Comparison of ENCODE assay signal across 37 mouse cellular contexts in the genomic region with DNA sequence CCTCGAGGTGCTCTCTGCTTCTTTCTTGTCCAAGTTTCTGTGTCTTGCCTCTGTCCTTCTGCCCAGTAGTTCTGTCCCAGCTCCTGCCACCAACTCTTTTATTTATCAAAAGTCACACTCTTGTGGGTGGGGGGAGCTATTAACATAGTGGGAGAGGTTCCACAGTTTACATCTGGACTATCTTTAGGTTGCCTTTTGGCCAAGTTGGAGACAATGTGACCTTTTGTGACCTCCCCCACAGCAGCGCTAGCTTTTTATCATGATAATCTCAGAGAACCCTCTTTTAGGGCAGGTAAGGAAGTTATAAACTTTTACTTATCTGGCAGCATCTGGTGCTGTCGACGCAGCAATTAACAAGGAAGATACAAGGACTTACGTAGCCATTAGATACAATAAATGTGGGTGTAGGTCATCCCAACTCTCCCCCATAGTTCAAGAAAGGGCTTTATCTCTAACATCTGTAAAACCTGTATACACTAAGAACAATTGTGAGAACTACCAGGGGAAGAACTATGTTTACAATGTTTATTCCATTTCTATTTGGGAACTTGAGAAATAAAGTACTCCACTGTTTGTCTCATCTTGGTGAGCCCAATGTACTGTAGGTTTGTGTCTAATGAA. TPM values are rescaled to one million over a fixed set of nuclear protein-coding genes. Genes with fewer than 3 reads are reported as not detected.
DNase-seq lines count a peak whose midpoint lies in the region; ATAC-seq lines count a peak whose summit lies in the region.
"Had no signal": no experiment of that assay in that cellular context is flagged by ENCODE, and none has a peak within 500 bp of the region (broad histone marks: within the 10 kb centered on the region; RNA-seq: fewer than 3 reads in every experiment).

No protein-coding gene starts in this region.

- ATAC-seq in heart, embryonic 11.5 days (replicated peaks; ENCODE audit: insufficient number of reproducible peaks, low FRiP score, low TSS enrichment): no peak
- peak; percentile 34; the same call in 1 of the 2 replicates for ATAC-seq in lung, embryonic 16.5 days (ENCODE audit: low read depth)
- ATAC-seq: forebrain, postnatal 0 days; intestine, embryonic 16.5 days; Patski had no signal

- no peak overlapping the region for H3K9ac ChIP-seq in heart, embryonic 11.5 days (ENCODE audit: low read depth, low read length)
- no peak overlapping the region for H3K9ac ChIP-seq in lung, embryonic 16.5 days (ENCODE audit: low read length)
- H3K9ac ChIP-seq: embryonic facial prominence, embryonic 15.5 days; forebrain, embryonic 12.5 days; forebrain, postnatal 0 days; heart, embryonic 13.5 days; hindbrain, embryonic 13.5 days; limb, embryonic 13.5 days; neural tube, embryonic 12.5 days had no signal

- no peaks in the 10 kb centered on the region for H3K27me3 ChIP-seq in heart, embryonic 11.5 days (ENCODE audit: control insufficient read depth, insufficient read depth, low read length)
- H3K27me3 ChIP-seq in lung, embryonic 16.5 days (ENCODE audit: control insufficient read depth, insufficient read depth, low read depth, low read length): no peaks in the 10 kb centered on the region
- H3K27me3 ChIP-seq: embryonic facial prominence, embryonic 15.5 days; forebrain, embryonic 12.5 days; heart, embryonic 13.5 days; hindbrain, embryonic 13.5 days; limb, embryonic 13.5 days; neural tube, embryonic 12.5 days had no signal

- no peaks in the 10 kb centered on the region for H3K4me1 ChIP-seq in heart, embryonic 11.5 days (ENCODE audit: control insufficient read depth, insufficient read depth, low read length)
- 0 out of 2 replicates have a peak, but pooled peaks cover 2% of the 10 kb centered on the region for H3K4me1 ChIP-seq in lung, embryonic 16.5 days (replicated peaks; ENCODE audit: control insufficient read depth, insufficient read depth, low read length)
- H3K4me1 ChIP-seq: embryonic facial prominence, embryonic 10.5 days; embryonic facial prominence, embryonic 15.5 days; forebrain, embryonic 12.5 days; hindbrain, embryonic 13.5 days; limb, embryonic 13.5 days; neural tube, embryonic 12.5 days had no signal

- no peak overlapping the region for H3K4me3 ChIP-seq in heart, embryonic 11.5 days (ENCODE audit: low read depth, low read length)
- H3K4me3 ChIP-seq in lung, embryonic 16.5 days (ENCODE audit: low read length): no peak overlapping the region
- H3K4me3 ChIP-seq: embryonic facial prominence, embryonic 10.5 days; embryonic facial prominence, embryonic 15.5 days; forebrain, embryonic 12.5 days; heart, embryonic 13.5 days; hindbrain, embryonic 13.5 days; left cerebral cortex, adult 2 months; limb, embryonic 13.5 days; myocyte; neural tube, embryonic 12.5 days had no signal

- WGBS in heart, embryonic 11.5 days (ENCODE audit: insufficient replicate concordance): 71% methylated on average over 5 of the region's 5 CpGs
- WGBS in lung, embryonic 16.5 days: 58% methylated on average over 5 of the region's 5 CpGs

- H3K4me2 ChIP-seq in heart, embryonic 11.5 days: no peak overlapping the region
- no peak overlapping the region for H3K4me2 ChIP-seq in lung, embryonic 16.5 days (ENCODE audit: low read depth, low read length)
- H3K4me2 ChIP-seq: embryonic facial prominence, embryonic 15.5 days; forebrain, embryonic 12.5 days; heart, embryonic 13.5 days; hindbrain, embryonic 13.5 days; limb, embryonic 13.5 days; liver, embryonic 11.5 days; midbrain, embryonic 11.5 days; neural tube, embryonic 12.5 days had no signal

- H3K36me3 ChIP-seq in heart, embryonic 11.5 days (ENCODE audit: control insufficient read depth, insufficient read depth, low read length): no peaks in the 10 kb centered on the region; the same call in 1 of the 2 replicates
- H3K36me3 ChIP-seq in lung, embryonic 16.5 days (ENCODE audit: control insufficient read depth, insufficient read depth, low read length): no peaks in the 10 kb centered on the region
- H3K36me3 ChIP-seq: embryonic facial prominence, embryonic 10.5 days; embryonic facial prominence, embryonic 15.5 days; forebrain, embryonic 12.5 days; heart, embryonic 13.5 days; hindbrain, embryonic 13.5 days; limb, embryonic 13.5 days; neural tube, embryonic 12.5 days had no signal

- H3K9me3 ChIP-seq in heart, embryonic 11.5 days (replicated peaks; ENCODE audit: control insufficient read depth, low read length): no peaks in the 10 kb centered on the region
- H3K9me3 ChIP-seq in lung, embryonic 16.5 days (ENCODE audit: control insufficient read depth, low read length): no peaks in the 10 kb centered on the region
- H3K9me3 ChIP-seq: embryonic facial prominence, embryonic 10.5 days; embryonic facial prominence, embryonic 15.5 days; forebrain, embryonic 12.5 days; hindbrain, embryonic 13.5 days; limb, embryonic 13.5 days; neural tube, embryonic 12.5 days had no signal

- peak; percentile 20 to 23 for DNase-seq in heart, adult 18-20 months
- peak; percentile 46 for DNase-seq in ES-CJ7 (ENCODE audit: low read depth, low spot score)
- DNase-seq in lung, postnatal 36 days: peak; percentile 75
- no peak for DNase-seq in layer of hippocampus, adult 9-11 months
- no peak for DNase-seq in embryo, embryonic 10.5 days (ENCODE audit: low spot score)
- DNase-seq: adrenal gland, postnatal 25 days; cerebellum, adult 2 months; cerebellum, postnatal 14 days; forebrain, postnatal 0 days; gastrocnemius, postnatal 10 days; heart, postnatal 36 days; kidney, adult 9 months; kidney, postnatal 10 days; thymus, postnatal 4 days had no signal

- H3K27ac ChIP-seq in heart, embryonic 11.5 days (ENCODE audit: low read depth, low read length): no peak overlapping the region
- no peak overlapping the region for H3K27ac ChIP-seq in lung, embryonic 16.5 days (ENCODE audit: low read length)
- H3K27ac ChIP-seq: embryonic facial prominence, embryonic 10.5 days; embryonic facial prominence, embryonic 15.5 days; forebrain, embryonic 12.5 days; hindbrain, embryonic 13.5 days; left cerebral cortex, adult 2 months; limb, embryonic 13.5 days; neural tube, embryonic 12.5 days had no signal

RNA-seq across cellular contexts. Expression of a gene that starts 18.3 kb away (rescaled TPM):
- total RNA-seq in heart, adult 18-20 months (2021): 1 to 10 TPM in 1 of 2 experiments, under 1 TPM in 1; 0.52 to 1.3 TPM
- polyA plus RNA-seq in heart, embryonic 11.5 days (2014; fragmentation: Nextera tagmentation; extraction: Ambion mirVana): not detected in 2 replicates
- not detected in 2 replicates for polyA plus RNA-seq in lung, embryonic 16.5 days (2015; fragmentation: Nextera tagmentation; extraction: Ambion mirVana)
- total RNA-seq: adrenal gland, adult 18-20 months; adrenal gland, postnatal 25 days; forebrain, postnatal 0 days; granulocyte monocyte progenitor cell, adult 5-6 weeks; layer of hippocampus, postnatal 10 days; left cerebral cortex, adult 2 months; left cerebral cortex, postnatal 25 days; MEL; midbrain, postnatal 0 days had no signal
- polyA plus RNA-seq: cerebellum, adult 2 months; cortical plate, adult 2 months; embryonic facial prominence, embryonic 15.5 days; forebrain, embryonic 12.5 days; forebrain, postnatal 0 days; heart, embryonic 13.5 days; hindbrain, embryonic 13.5 days; intestine, embryonic 16.5 days; limb, embryonic 13.5 days; liver, embryonic 11.5 days; liver, embryonic 16.5 days; midbrain, postnatal 0 days; myocyte; Patski had no signal

Comparison
In these comparisons a context has a peak if more than half of its experiments do, and no peak if none do; other contexts are left out.
1. DNase-seq: peak in heart, adult 18-20 months (2 of 2), ES-CJ7 (single experiment) and lung, postnatal 36 days (single experiment); none in layer of hippocampus, adult 9-11 months (single experiment) and embryo, embryonic 10.5 days (single experiment).